Mouse (Mus musculus) bone marrow, adult 2 months (tissue): ENCODE results near the gene Tpo.

Experiments used
- CTCF ChIP-seq: fragments of 200-500 bp; IDR thresholded peaks from 2 replicates; pipeline ENCODE4 v1.5.1; 2011; ENCODE audit warnings: low read length, control low read depth; ENCODE audit not compliant: control insufficient read depth, insufficient read depth
- POLR2A ChIP-seq: fragments of 200-500 bp; IDR thresholded peaks from 2 replicates; pipeline ENCODE4 v1.6.1; 2011; ENCODE audit warnings: low read depth, mild to moderate bottlenecking, control low read depth, low read length, borderline replicate concordance; ENCODE audit not compliant: control insufficient read depth

DNA sequence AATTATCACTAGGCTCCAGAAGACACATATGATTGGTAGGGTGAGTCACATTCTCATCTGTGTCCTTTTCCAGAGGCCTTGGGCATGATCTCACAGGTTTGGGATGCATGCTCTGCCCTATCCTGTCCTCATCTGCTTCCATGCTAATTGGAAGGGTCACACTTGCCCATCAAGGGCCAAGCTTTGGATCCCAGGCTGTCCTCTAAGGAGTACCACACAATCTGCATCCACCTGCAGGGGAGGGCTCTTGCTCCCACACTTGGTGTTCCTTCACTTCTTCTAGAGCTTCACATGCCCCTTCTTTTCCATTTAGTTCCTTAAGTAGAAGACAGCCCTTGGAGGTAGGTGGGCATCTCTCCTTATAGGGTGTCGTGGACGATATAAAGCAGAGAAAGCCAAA, 20.2 kb downstream of the Tpo start:
- TF ChIP-seq CTCF (no peak), POLR2A (no peak)
